Mouse (Mus musculus): Measurements from ENCODE around the gene Pcdh19. TPM values are rescaled to one million over a fixed set of nuclear protein-coding genes. Genes with fewer than 3 reads are reported as not detected.
A peak's percentile ranks its signal among the peaks of the same experiment; 100 is the strongest.

The Pcdh19 gene
- polyA plus RNA-seq, 1 experiment from 2014 or later, result 0.95 TPM

DNA sequence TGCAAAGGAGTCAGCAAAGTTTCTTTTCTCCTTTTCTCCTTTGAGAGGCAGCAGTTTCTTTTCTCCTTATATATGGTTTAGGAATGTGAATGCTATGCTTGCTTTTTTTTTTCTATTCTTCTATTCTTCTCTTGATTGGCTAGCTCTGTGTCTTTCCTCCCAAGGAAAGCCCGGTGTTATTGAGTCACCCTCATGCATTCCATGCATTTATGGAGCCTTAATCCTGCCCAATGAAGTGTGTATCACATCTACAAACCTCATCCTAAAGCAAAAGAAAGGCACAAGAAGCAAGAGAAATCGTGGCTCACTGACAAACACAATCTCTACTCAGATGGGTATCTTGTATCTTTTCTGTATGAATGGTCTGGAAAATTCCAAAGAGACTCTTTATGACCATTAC, 41.0 kb downstream of the Pcdh19 start:
- no peaks in the 10 kb centered on the region for H3K36me3 ChIP-seq (ENCODE audit: control insufficient read depth, insufficient read depth)
- no peak overlapping the region for H3K4me2 ChIP-seq (ENCODE audit: low read depth, low read length)
- no peaks in the 10 kb centered on the region for H3K9me3 ChIP-seq (replicated peaks; ENCODE audit: control insufficient read depth, low read length)
- no peaks in the 10 kb centered on the region for H3K4me1 ChIP-seq (ENCODE audit: control insufficient read depth, insufficient read depth, low read length)
- H3K4me3 ChIP-seq (ENCODE audit: low read length), result no peak overlapping the region
- no peak overlapping the region for H3K9ac ChIP-seq (ENCODE audit: low read length)
- no peak for ATAC-seq (replicated peaks; ENCODE audit: extremely low read depth, insufficient read depth, low FRiP score)
- 63% methylated on average over 2 of the region's 2 CpGs for WGBS
- no peaks in the 10 kb centered on the region for H3K27me3 ChIP-seq (ENCODE audit: control insufficient read depth, insufficient read depth, low read length)
- H3K27ac ChIP-seq (ENCODE audit: low read length), result no peak overlapping the region

DNA sequence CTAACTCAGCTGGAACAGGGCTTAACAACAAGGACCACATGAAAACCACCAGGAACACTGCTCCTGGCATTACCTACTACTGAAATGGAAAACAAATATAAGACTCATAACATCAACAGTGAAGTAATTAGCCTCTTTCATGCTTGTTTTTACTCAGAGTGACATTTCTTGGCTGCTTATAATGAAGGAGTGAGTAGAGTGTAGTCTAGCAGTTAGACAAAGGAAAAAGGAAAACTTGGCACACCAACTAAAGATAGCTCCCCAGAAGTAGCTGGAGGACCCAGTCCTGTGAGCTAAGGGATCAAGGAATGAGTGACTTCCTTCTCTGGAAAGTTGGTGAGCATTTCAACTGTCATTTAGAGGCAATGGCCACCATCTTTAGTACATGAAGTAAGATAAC, 49.3 kb downstream of the Pcdh19 start:
- Histone ChIP-seq H3K9me3 (replicated peaks; ENCODE audit: control insufficient read depth, low read length) (no peaks in the 10 kb centered on the region), H3K9ac (ENCODE audit: low read length) (no peak overlapping the region), H3K4me2 (ENCODE audit: low read depth, low read length) (no peak overlapping the region), H3K27me3 (ENCODE audit: control insufficient read depth, insufficient read depth, low read length) (no peaks in the 10 kb centered on the region), H3K36me3 (ENCODE audit: control insufficient read depth, insufficient read depth) (no peaks in the 10 kb centered on the region), H3K27ac (ENCODE audit: low read length) (no peak overlapping the region), H3K4me1 (ENCODE audit: control insufficient read depth, insufficient read depth, low read length) (no peaks in the 10 kb centered on the region), H3K4me3 (ENCODE audit: low read length) (no peak overlapping the region)
- ATAC-seq (replicated peaks; ENCODE audit: extremely low read depth, insufficient read depth, low FRiP score), result no peak

DNA sequence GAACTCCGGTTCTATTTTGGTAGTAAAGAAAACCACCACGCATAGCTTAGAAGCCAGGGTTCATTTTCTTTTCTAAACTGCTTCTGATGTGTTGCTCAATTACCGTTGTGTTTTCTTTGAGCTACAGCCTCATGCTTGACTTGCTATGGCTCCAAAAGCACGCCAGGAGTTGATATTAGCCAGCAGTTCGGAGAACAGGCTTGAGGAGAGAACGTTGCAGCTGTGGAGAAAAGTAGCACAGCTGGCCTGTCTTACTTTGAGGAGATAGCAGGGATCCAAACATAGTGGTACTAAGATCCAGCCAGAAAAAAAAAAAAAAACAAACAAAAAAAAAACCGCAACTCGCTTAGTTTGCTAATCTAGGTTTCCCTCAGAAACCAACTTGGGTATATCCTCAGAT, 59.2 kb downstream of the Pcdh19 start:
- no peaks in the 10 kb centered on the region for H3K9me3 ChIP-seq (replicated peaks; ENCODE audit: control insufficient read depth, low read length)
- no peaks in the 10 kb centered on the region for H3K4me1 ChIP-seq (ENCODE audit: control insufficient read depth, insufficient read depth, low read length)
- H3K4me3 ChIP-seq (ENCODE audit: low read length), result no peak overlapping the region
- no peak overlapping the region for H3K4me2 ChIP-seq (ENCODE audit: low read depth, low read length)
- WGBS, result 62% methylated on average over 8 of the region's 8 CpGs
- H3K36me3 ChIP-seq (ENCODE audit: control insufficient read depth, insufficient read depth), result no peaks in the 10 kb centered on the region
- H3K27ac ChIP-seq (ENCODE audit: low read length), result no peak overlapping the region
- H3K9ac ChIP-seq (ENCODE audit: low read length), result no peak overlapping the region
- no peak for ATAC-seq (replicated peaks; ENCODE audit: extremely low read depth, insufficient read depth, low FRiP score)
- H3K27me3 ChIP-seq (ENCODE audit: control insufficient read depth, insufficient read depth, low read length), result no peaks in the 10 kb centered on the region

DNA sequence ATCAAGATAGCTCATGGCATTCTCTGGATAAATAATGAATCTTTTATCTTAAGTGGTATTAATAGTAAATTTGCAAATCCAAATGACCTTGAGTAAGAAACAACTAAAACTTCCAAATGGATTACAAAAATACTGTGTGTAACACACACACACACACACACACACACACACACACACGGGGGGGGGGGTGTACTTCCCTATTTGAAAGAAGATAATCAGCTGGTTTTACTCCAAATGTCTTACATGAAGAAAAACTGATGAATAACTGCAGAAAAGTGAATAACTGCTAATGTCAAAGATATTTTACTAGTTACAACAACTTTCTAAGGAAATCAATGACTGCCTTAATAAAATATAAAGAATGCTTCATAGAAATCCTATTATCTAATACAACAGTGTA, 70.6 kb downstream of the Pcdh19 start:
- H3K4me2 ChIP-seq (ENCODE audit: low read depth, low read length), result no peak overlapping the region
- H3K9me3 ChIP-seq (replicated peaks; ENCODE audit: control insufficient read depth, low read length), result no peaks in the 10 kb centered on the region
- WGBS, result 36% methylated on average over 1 of the region's 1 CpGs
- H3K9ac ChIP-seq (ENCODE audit: low read length), result no peak overlapping the region
- no peaks in the 10 kb centered on the region for H3K4me1 ChIP-seq (ENCODE audit: control insufficient read depth, insufficient read depth, low read length)
- no peaks in the 10 kb centered on the region for H3K36me3 ChIP-seq (ENCODE audit: control insufficient read depth, insufficient read depth)
- H3K4me3 ChIP-seq (ENCODE audit: low read length), result no peak overlapping the region
- H3K27ac ChIP-seq (ENCODE audit: low read length), result no peak overlapping the region
- no peaks in the 10 kb centered on the region for H3K27me3 ChIP-seq (ENCODE audit: control insufficient read depth, insufficient read depth, low read length)
- ATAC-seq (replicated peaks; ENCODE audit: extremely low read depth, insufficient read depth, low FRiP score), result no peak

DNA sequence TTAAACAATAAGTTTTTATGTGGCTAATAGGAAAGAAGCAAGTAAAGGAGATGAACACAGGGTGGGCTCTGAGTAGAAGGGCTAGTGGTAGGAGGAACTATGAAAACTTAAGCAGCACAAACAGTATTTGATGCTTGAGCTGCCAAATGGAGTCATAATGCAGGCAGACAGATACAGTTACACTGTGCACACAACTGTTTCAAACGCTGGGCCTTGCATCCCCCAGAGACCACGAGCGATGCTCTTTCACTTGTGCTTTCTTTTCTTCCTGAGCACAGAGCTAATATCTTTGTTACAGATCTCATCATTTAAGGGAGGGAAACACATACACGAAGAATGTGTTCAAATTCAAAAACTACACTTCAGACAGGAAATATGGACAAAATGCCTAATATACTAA, 83.0 kb downstream of the Pcdh19 start:
- H3K9ac ChIP-seq (ENCODE audit: low read length), result no peak overlapping the region
- H3K36me3 ChIP-seq (ENCODE audit: control insufficient read depth, insufficient read depth), result no peaks in the 10 kb centered on the region
- H3K27ac ChIP-seq (ENCODE audit: low read length), result no peak overlapping the region
- no peaks in the 10 kb centered on the region for H3K9me3 ChIP-seq (replicated peaks; ENCODE audit: control insufficient read depth, low read length)
- 0 out of 2 replicates have a peak, but pooled peaks cover 2% of the 10 kb centered on the region for H3K4me1 ChIP-seq (ENCODE audit: control insufficient read depth, insufficient read depth, low read length)
- 52% methylated on average over 4 of the region's 4 CpGs for WGBS
- no peak for ATAC-seq (replicated peaks; ENCODE audit: extremely low read depth, insufficient read depth, low FRiP score)
- H3K4me3 ChIP-seq (ENCODE audit: low read length), result no peak overlapping the region
- no peak overlapping the region for H3K4me2 ChIP-seq (ENCODE audit: low read depth, low read length)
- H3K27me3 ChIP-seq (ENCODE audit: control insufficient read depth, insufficient read depth, low read length), result no peaks in the 10 kb centered on the region

DNA sequence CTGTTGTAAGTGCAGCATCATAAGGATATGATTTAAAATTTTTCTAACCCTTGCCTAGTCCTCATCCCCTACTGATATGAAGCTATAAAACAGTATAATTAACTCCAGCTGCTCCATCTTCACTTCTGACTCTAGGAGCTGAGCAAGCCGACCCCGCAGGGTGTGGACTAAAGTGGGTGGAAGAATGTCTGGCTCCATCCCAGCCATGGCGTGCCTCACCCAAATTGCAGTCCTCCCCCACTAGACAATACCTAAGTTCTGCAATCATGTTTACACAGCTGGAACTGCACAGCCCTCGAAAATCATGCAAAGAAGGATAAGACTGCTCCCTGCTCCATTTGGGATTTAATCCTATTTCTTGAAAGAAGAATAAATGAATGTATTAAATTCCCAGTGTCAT, 84.5 kb downstream of the Pcdh19 start:
- Histone ChIP-seq H3K27me3 (ENCODE audit: control insufficient read depth, insufficient read depth, low read length) (no peaks in the 10 kb centered on the region), H3K4me2 (ENCODE audit: low read depth, low read length) (no peak overlapping the region), H3K36me3 (ENCODE audit: control insufficient read depth, insufficient read depth) (no peaks in the 10 kb centered on the region), H3K4me1 (ENCODE audit: control insufficient read depth, insufficient read depth, low read length) (0 out of 2 replicates have a peak, but pooled peaks cover 2% of the 10 kb centered on the region), H3K9me3 (replicated peaks; ENCODE audit: control insufficient read depth, low read length) (no peaks in the 10 kb centered on the region), H3K9ac (ENCODE audit: low read length) (no peak overlapping the region), H3K4me3 (ENCODE audit: low read length) (no peak overlapping the region), H3K27ac (ENCODE audit: low read length) (no peak overlapping the region)
- WGBS, result 27% methylated on average over 4 of the region's 4 CpGs
- ATAC-seq (replicated peaks; ENCODE audit: extremely low read depth, insufficient read depth, low FRiP score), result peak; percentile 55; the same call in 1 of the 2 replicates

DNA sequence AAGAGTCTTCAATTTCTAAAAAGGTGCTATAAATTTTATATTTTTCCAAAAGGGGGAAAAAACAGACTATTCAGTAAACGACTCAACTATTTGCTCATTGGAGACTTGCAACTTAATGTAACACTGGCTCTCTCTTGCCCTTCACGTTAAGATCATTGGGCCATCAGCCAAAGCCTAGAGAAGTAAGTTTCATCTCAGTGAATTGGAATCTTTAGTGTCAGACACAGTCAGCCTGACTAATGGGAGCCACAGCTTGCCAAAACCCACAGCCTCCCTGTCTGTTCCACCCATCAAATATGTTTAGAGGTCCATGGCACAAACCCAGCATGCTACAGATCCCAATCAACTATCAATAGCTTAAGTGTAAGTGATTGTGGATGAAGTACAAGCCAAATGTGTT, 86.7 kb downstream of the Pcdh19 start:
- WGBS, result 49% methylated on average over 2 of the region's 2 CpGs
- no peak overlapping the region for H3K9ac ChIP-seq (ENCODE audit: low read length)
- no peaks in the 10 kb centered on the region for H3K27me3 ChIP-seq (ENCODE audit: control insufficient read depth, insufficient read depth, low read length)
- H3K4me3 ChIP-seq (ENCODE audit: low read length), result no peak overlapping the region
- H3K9me3 ChIP-seq (replicated peaks; ENCODE audit: control insufficient read depth, low read length), result no peaks in the 10 kb centered on the region
- H3K36me3 ChIP-seq (ENCODE audit: control insufficient read depth, insufficient read depth), result no peaks in the 10 kb centered on the region
- no peak for ATAC-seq (replicated peaks; ENCODE audit: extremely low read depth, insufficient read depth, low FRiP score)
- H3K27ac ChIP-seq (ENCODE audit: low read length), result no peak overlapping the region
- no peak overlapping the region for H3K4me2 ChIP-seq (ENCODE audit: low read depth, low read length)
- H3K4me1 ChIP-seq (ENCODE audit: control insufficient read depth, insufficient read depth, low read length), result 0 out of 2 replicates have a peak, but pooled peaks cover 2% of the 10 kb centered on the region

DNA sequence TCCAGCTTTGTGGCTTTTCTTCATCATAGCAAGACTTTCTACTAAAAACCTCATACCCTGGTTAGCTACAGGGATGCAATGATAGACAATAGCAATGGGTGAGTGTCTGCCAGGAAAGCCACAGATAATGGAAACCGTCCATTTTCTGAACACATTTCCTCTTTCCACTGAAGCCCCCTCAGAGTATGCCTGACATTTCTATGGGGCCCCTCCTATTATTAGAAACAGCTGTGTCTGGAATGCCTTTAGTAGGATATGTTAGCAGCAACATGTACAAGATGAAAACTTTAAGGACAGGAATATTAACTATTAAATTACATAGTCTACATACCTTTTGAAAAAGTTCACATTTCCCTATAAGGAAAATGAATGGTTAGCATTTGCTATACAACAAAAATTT, 87.1 kb downstream of the Pcdh19 start:
- Histone ChIP-seq H3K4me3 (ENCODE audit: low read length) (no peak overlapping the region), H3K9ac (ENCODE audit: low read length) (no peak overlapping the region), H3K4me2 (ENCODE audit: low read depth, low read length) (no peak overlapping the region), H3K27ac (ENCODE audit: low read length) (no peak overlapping the region), H3K4me1 (ENCODE audit: control insufficient read depth, insufficient read depth, low read length) (0 out of 2 replicates have a peak, but pooled peaks cover 2% of the 10 kb centered on the region), H3K27me3 (ENCODE audit: control insufficient read depth, insufficient read depth, low read length) (no peaks in the 10 kb centered on the region), H3K36me3 (ENCODE audit: control insufficient read depth, insufficient read depth) (no peaks in the 10 kb centered on the region), H3K9me3 (replicated peaks; ENCODE audit: control insufficient read depth, low read length) (no peaks in the 10 kb centered on the region)
- WGBS, result 29% methylated on average over 1 of the region's 1 CpGs
- no peak for ATAC-seq (replicated peaks; ENCODE audit: extremely low read depth, insufficient read depth, low FRiP score)

DNA sequence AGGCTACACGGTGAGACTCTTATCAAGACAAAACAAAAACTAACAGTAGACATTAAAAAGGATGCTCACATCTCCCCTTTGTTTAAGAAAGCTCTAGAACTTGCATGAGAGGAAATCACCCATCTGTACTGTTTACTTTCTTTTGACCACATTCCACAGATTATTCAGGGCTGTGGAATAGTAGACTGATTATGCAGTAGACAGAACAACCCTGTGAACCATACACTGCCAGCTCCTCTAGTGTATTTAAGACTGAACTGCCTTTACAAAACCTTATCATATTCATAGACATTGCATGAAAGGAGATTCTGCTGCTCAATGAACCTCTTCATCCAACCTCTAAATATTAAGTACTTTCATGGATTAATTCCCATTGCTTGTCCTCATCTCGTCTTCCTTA, 87.6 kb downstream of the Pcdh19 start:
- Histone ChIP-seq H3K4me3 (ENCODE audit: low read length) (no peak overlapping the region), H3K36me3 (ENCODE audit: control insufficient read depth, insufficient read depth) (no peaks in the 10 kb centered on the region), H3K9ac (ENCODE audit: low read length) (no peak overlapping the region), H3K27ac (ENCODE audit: low read length) (no peak overlapping the region), H3K9me3 (replicated peaks; ENCODE audit: control insufficient read depth, low read length) (no peaks in the 10 kb centered on the region), H3K27me3 (ENCODE audit: control insufficient read depth, insufficient read depth, low read length) (no peaks in the 10 kb centered on the region), H3K4me2 (ENCODE audit: low read depth, low read length) (no peak overlapping the region), H3K4me1 (ENCODE audit: control insufficient read depth, insufficient read depth, low read length) (0 out of 2 replicates have a peak, but pooled peaks cover 2% of the 10 kb centered on the region)
- 41% methylated on average over 2 of the region's 2 CpGs for WGBS
- no peak for ATAC-seq (replicated peaks; ENCODE audit: extremely low read depth, insufficient read depth, low FRiP score)

All from heart, embryonic 16.5 days (tissue).